Mouse (Mus musculus) midbrain, postnatal 0 days (tissue): ENCODE measurements around the gene Necap2. TPM values are rescaled to one million over a fixed set of nuclear protein-coding genes. Genes with fewer than 3 reads are reported as not detected.

Experiments
- ATAC-seq: fragments of 200-750 bp; cut with Nextera tagmentation; 2 replicates; pipeline ENCODE4 v1.8.0; 2017; ENCODE audit warnings: moderate number of reproducible peaks, mild to moderate bottlenecking, moderate TSS enrichment, moderate library complexity; ENCODE audit not compliant: low FRiP score
- DNase-seq: peaks from one replicate; pipeline ENCODE4 v3.0.0-alpha.2; 2015; ENCODE audit warnings: low spot score
- H3K27ac ChIP-seq: fragments of 300-500 bp; sonication (generic); 2 replicates; pipeline ENCODE4 v1.5.1; 2014; ENCODE audit warnings: low read depth, mild to moderate bottlenecking, low read length, mixed read lengths
- H3K27me3 ChIP-seq: fragments of 300-500 bp; sonication (generic); 2 replicates; pipeline ENCODE4 v1.6.1; 2014; ENCODE audit warnings: low read length, control low read depth, mixed read lengths; ENCODE audit not compliant: insufficient read depth
- H3K36me3 ChIP-seq: fragments of 300-500 bp; sonication (generic); 2 replicates; pipeline ENCODE4 v1.6.1; 2014; ENCODE audit warnings: low read length, control low read depth, mixed read lengths; ENCODE audit not compliant: insufficient read depth
- H3K4me1 ChIP-seq: fragments of 300-500 bp; sonication (generic); 2 replicates; pipeline ENCODE4 v1.6.1; 2014; ENCODE audit warnings: mild to moderate bottlenecking, control low read depth, antibody characterized with exemption, low read length, mixed read lengths; ENCODE audit not compliant: insufficient read depth
- H3K4me2 ChIP-seq: fragments of 300-500 bp; sonication (generic); 2 replicates; pipeline ENCODE4 v1.6.1; 2014; ENCODE audit warnings: low read depth, mild to moderate bottlenecking, low read length, mixed read lengths; ENCODE audit not compliant: poor library complexity, severe bottlenecking
- H3K4me3 ChIP-seq: fragments of 300-500 bp; sonication (generic); 2 replicates; pipeline ENCODE4 v1.5.1; 2014; ENCODE audit warnings: low read depth, mild to moderate bottlenecking, low read length, moderate library complexity
- H3K9ac ChIP-seq: fragments of 300-500 bp; sonication (generic); replicated peaks from 2 replicates; pipeline ENCODE4 v1.6.1; 2014; ENCODE audit warnings: mild to moderate bottlenecking, low read length, moderate library complexity, mixed read lengths; ENCODE audit not compliant: poor library complexity, severe bottlenecking
- H3K9me3 ChIP-seq: fragments of 300-500 bp; sonication (generic); 2 replicates; pipeline ENCODE4 v1.6.1; 2016; ENCODE audit warnings: low read length, control low read depth
- CTCF ChIP-seq: IDR thresholded peaks from 2 replicates; pipeline ENCODE4 v1.5.1; 2016; ENCODE audit warnings: antibody characterized with exemption, mild to moderate bottlenecking
- WGBS: fragments of 180-500 bp; shearing (Covaris S2); extraction: QIAGEN DNeasy Blood & Tissue Kit; methylation state at CpG from one replicate; pipeline ENCODE4 v1.1.7; 2014; 5-methylcytosine and 5-hydroxymethylcytosine counted together
- polyA plus RNA-seq: library from polyadenylated mRNA; unstranded; fragments of >200 nt; fragmentation: Nextera tagmentation; extraction: Ambion mirVana; gene quantifications from 2 replicates; pipeline ENCODE4 v1.2.1, GENCODE M21; 2015
- total RNA-seq: library from RNA; depleted of rRNA; stranded (reverse); fragments of >200 nt; gene quantifications from 2 replicates; pipeline ENCODE4 v1.2.3, GENCODE M21; 2014

The Necap2 gene
- total and polyA plus RNA-seq, 2 experiments from 2014 or later: 42.2 to 54.5 TPM

DNA sequence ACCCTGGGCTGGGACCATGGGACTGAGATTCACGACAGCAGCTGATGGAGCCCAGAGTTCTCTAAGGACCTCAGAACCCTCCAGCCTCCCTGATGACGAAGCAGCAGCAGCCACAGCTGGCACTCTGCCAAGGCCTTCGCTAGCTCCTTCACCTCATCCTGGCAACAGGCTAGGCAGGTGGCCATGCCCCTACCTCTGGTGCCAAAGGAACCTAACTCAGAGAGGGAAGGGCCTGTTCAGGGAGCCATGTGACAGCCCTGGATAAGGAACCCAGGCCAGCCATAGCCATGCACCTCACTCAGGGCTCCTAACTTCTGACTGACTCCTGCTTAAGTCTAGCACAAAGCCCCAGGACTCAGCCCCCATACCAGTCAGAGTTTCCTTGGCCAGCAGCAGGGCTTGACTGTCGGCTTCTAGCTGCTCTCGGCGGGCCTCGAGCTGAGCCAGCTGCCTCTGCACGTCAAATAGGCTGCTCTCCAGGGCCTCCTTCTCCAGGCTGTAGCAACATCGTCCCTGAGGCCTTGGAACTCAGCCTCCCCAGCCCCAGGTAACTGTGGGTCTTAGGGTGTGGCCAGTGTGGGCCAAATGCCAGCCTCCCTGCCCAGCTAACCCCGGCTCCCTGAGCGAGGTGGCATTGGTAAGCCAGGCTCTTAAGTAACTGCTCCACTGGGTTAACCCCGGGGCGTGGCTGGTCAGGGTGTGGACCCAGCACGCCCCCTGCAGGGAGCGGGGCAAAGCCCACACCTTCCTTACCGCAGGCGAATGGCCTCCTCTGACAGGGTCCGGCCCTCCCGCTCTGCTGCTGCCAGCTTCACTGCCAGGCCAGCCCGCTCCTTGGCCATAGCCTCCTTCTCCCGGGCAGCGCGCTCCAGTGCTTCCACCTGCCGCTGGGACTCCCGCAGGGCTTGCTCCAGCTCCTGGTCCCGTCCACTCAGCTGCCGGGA lies 44.3 kb downstream of the Necap2 start:
- H3K27ac ChIP-seq: no peak overlapping the region
- DNase-seq: no peak
- no peak for TF ChIP-seq CTCF
- H3K9ac ChIP-seq: no peak overlapping the region
- WGBS: 78% methylated on average over 27 of the region's 27 CpGs
- H3K4me3 ChIP-seq: no peak overlapping the region
- no peaks in the 10 kb centered on the region for H3K9me3 ChIP-seq
- H3K36me3 ChIP-seq: peaks cover 50% of the 10 kb centered on the region
- ATAC-seq: no peak
- H3K27me3 ChIP-seq: no peaks in the 10 kb centered on the region
- no peaks in the 10 kb centered on the region for H3K4me1 ChIP-seq
- no peak overlapping the region for H3K4me2 ChIP-seq

DNA sequence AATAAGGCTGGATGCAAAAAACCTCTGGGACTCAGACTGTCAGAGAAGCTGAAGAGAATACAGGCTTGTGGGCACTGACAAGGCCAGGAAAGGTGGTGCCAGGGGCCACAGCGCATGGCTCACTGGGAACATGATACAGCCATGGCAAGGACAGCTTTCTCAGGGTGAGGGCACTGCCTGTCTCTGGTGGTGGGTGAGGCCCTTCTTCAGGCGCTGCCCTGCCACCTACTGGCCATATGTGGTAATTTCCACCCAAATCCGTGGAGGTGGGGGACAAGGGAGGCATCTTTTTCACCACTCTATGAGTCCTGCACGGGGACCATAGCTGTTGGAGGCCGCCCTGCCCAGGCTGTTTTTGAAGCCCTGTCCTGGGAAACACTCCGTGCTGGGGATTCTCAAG lies 46.4 kb downstream of the Necap2 start:
- 16% methylated on average over 6 of the region's 6 CpGs for WGBS
- no peak overlapping the region for H3K4me2 ChIP-seq
- H3K4me1 ChIP-seq: no peaks in the 10 kb centered on the region
- ATAC-seq (peak; percentile 38; the same call in 1 of the 2 replicates), DNase-seq (peak; percentile 84)
- H3K27me3 ChIP-seq: no peaks in the 10 kb centered on the region
- H3K9me3 ChIP-seq: no peaks in the 10 kb centered on the region
- peaks cover 46% of the 10 kb centered on the region for H3K36me3 ChIP-seq
- H3K4me3 ChIP-seq: no peak overlapping the region
- no peak overlapping the region for H3K27ac ChIP-seq
- TF ChIP-seq CTCF: peak; percentile 94
- H3K9ac ChIP-seq: no peak overlapping the region

DNA sequence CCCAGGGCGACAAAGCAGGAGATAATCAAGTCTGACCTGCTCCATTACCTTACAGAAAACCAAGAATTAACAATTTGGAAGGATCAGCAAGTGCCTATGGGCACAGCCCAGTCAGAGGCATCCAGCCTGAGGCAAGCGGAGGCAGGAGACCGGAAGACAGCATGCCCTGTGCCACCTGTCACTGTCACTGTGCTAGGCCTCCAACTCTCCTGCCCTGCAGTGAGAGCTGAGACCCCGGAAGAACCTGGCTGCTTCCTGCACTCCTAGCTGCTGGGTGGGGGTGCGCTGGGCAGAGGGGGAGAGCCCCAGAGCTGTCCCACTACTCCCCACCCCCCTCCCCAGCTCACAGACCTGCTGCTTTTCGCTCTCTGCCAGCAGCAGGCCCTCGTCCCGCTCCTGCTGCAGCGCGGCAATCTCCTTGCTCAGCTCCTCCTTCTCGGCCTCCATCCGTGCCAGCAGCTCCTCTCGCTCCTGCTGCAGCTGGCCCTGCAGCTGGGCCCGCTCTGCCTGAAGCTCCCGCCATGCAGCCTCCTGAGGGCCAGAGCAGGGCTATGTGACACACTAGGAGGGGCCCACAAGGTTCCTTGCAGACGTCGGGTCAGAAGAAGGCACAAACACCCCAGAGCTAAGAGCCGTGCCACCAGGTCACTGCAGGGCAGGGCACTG lies 47.5 kb downstream of the Necap2 start:
- H3K4me1 ChIP-seq: no peaks in the 10 kb centered on the region
- peaks cover 48% of the 10 kb centered on the region for H3K36me3 ChIP-seq
- no peak overlapping the region for H3K4me3 ChIP-seq
- ATAC-seq: no peak
- 87% methylated on average over 18 of the region's 18 CpGs for WGBS
- no peak for DNase-seq
- H3K9ac ChIP-seq: 0 out of 2 replicates have a peak overlapping the region, but pooled peaks have one; percentile 29
- no peaks in the 10 kb centered on the region for H3K9me3 ChIP-seq
- no peak for TF ChIP-seq CTCF
- H3K27me3 ChIP-seq: no peaks in the 10 kb centered on the region
- H3K4me2 ChIP-seq: no peak overlapping the region
- no peak overlapping the region for H3K27ac ChIP-seq

DNA sequence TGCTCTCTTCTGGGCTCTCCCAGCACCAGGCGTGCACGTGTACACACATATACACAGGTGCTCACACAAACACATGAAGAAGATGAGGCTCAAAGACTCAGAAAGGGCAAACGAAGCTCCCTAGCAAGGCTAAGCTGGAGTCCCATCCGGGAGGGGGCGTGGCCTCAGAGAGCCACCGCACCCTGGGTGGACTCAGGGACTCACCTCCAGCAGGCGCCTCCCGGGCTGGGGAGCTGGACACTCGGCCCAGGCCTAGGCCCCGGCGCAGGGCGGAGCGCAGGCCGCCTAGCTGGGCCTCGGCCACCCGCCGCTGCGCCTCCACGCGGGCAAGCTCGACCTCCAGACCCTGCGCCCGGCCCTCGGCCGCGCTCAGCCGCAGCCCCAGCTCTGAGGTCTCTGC lies 53.2 kb downstream of the Necap2 start:
- no peaks in the 10 kb centered on the region for H3K9me3 ChIP-seq
- H3K36me3 ChIP-seq: peaks cover 24% of the 10 kb centered on the region
- DNase-seq (no peak), ATAC-seq (no peak)
- no peak overlapping the region for H3K4me3 ChIP-seq
- WGBS: 91% methylated on average over 19 of the region's 27 CpGs
- no peak overlapping the region for H3K9ac ChIP-seq
- no peak overlapping the region for H3K27ac ChIP-seq
- 0 out of 2 replicates have a peak, but pooled peaks cover 7% of the 10 kb centered on the region for H3K4me1 ChIP-seq
- no peak for TF ChIP-seq CTCF
- H3K27me3 ChIP-seq: no peaks in the 10 kb centered on the region
- no peak overlapping the region for H3K4me2 ChIP-seq

DNA sequence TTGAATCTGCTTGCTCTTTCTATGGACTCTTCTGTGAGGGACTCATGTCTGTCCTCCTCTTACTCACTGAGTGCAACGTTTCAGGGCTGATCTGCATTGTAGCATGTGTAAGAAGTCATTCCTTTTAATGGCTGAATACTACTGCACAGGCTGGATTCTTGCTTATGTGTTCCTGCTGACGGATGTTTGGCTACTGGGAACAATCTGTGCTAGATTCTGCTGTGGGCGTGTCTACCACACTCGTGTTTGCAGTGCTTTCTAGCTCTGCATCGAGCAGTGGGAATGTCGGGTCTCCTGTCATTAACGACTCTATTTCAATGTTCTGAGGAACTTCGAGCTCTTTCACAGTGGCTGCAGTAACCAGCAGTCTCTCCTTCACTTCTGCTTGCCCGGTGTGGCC lies 54.1 kb downstream of the Necap2 start:
- ATAC-seq (no peak), DNase-seq (no peak)
- H3K9ac ChIP-seq: no peak overlapping the region
- peaks cover 20% of the 10 kb centered on the region for H3K36me3 ChIP-seq
- TF ChIP-seq CTCF: no peak
- H3K27me3 ChIP-seq: no peaks in the 10 kb centered on the region
- 71% methylated on average over 9 of the region's 9 CpGs for WGBS
- no peak overlapping the region for H3K27ac ChIP-seq
- H3K4me2 ChIP-seq: no peak overlapping the region
- no peak overlapping the region for H3K4me3 ChIP-seq
- 0 out of 2 replicates have a peak, but pooled peaks cover 7% of the 10 kb centered on the region for H3K4me1 ChIP-seq
- H3K9me3 ChIP-seq: no peaks in the 10 kb centered on the region

DNA sequence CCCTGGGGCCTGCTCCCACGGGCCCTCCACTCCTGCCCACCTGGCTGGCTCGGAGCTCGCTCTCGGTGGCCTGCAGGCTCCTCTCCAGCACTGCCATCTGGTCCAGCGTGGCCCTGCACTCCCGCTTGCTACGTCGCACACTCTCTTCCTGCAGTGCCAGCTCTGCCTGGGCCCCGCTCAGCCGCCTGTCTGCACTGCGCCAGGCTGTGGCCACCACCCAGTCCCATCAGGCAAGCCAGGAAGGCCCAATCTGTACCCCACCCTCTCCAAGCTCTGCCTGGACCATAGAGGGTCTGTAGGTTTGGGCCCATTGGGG lies 56.6 kb downstream of the Necap2 start:
- no peak for TF ChIP-seq CTCF
- Histone ChIP-seq H3K4me1 (0 out of 2 replicates have a peak, but pooled peaks cover 7% of the 10 kb centered on the region), H3K9ac (no peak overlapping the region), H3K36me3 (peaks cover 16% of the 10 kb centered on the region), H3K4me3 (no peak overlapping the region), H3K4me2 (no peak overlapping the region), H3K9me3 (no peaks in the 10 kb centered on the region), H3K27me3 (no peaks in the 10 kb centered on the region), H3K27ac (peak overlapping the region; percentile 52)
- WGBS: 43% methylated on average over 11 of the region's 11 CpGs
- ATAC-seq (no peak), DNase-seq (no peak)
